Mouse (Mus musculus): ENCODE results near the gene Rin2.

Gene Rin2

GRCm38 (mm10) chr2:145675142-145675755 lies at the start of gene Rin2:
Gene Rin2, plus strand, starts transcription at chr2:145675215.
- peak; percentile 62 for DNase-seq (ENCODE audit: low spot score)

DNA sequence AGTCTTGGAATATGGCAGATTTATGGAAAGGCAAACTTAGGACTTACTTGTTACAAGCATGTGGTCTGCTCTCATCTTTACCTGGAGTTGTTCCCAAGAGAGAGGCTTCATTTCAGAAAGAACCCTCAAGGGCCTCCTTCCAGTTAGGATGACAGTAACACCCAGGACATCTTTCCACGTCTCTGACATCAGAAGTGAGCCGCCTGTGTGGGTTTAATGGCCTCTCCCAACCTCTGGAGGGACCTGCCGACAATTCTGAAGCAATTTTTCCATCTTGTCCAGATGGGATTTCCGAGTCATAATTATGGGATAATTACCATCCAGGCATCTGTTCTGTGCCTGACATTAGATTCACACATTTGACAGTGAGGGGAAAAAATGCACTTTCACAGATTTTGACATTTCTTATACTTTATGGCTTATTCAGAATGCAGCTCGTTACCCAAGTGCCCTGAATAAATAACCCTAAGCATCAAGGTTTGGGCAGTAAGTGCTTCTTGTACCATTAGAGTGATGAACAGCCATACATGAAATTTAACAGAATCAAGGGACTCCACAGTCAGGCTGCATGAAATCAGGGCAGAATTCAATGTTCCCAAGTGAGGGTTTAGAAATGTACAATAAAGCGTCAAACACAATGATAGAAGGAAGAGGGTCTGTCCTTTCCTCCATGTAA lies 43.8 kb upstream of the Rin2 start:
- DNase-seq (ENCODE audit: low spot score): no peak

DNA sequence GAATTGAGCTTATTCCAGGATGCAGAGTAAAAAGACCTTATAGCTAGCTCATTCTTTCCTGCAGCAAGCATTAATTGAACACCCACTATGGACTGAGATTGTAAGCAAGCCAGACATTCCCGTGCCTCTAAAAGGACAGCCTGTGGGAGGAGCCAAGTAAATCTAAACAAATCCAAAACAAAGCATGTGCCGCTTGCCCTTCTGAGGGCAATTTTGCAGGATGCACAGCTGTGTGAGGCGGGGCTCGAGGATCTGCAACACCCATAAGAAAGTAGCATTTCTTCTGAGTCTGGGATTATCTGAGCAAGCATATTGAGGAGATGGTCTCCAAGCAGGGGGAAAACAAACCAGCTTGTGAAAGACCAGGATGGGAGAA lies 43.2 kb upstream of the Rin2 start:
- DNase-seq (ENCODE audit: low spot score): no peak

DNA sequence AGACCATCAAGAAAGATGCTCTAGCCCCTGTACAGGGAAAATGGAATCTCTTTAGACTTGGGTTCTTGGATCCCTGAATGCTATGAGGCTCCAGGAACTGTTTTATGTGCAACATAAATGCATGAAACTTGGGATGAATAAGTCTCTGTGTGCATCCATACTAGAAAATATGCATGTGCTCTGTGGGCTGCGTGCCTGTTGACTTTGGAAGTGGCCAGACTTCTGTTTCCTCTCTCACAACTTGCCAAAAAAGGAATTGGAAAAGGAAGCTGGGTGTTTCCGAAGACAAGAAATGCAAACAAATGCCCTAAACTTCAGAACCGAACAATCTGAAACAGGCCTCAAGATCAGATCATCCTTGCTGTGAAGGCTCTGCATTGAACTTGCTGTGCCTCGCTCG lies 41.2 kb upstream of the Rin2 start:
- no peak for DNase-seq (ENCODE audit: low spot score)

DNA sequence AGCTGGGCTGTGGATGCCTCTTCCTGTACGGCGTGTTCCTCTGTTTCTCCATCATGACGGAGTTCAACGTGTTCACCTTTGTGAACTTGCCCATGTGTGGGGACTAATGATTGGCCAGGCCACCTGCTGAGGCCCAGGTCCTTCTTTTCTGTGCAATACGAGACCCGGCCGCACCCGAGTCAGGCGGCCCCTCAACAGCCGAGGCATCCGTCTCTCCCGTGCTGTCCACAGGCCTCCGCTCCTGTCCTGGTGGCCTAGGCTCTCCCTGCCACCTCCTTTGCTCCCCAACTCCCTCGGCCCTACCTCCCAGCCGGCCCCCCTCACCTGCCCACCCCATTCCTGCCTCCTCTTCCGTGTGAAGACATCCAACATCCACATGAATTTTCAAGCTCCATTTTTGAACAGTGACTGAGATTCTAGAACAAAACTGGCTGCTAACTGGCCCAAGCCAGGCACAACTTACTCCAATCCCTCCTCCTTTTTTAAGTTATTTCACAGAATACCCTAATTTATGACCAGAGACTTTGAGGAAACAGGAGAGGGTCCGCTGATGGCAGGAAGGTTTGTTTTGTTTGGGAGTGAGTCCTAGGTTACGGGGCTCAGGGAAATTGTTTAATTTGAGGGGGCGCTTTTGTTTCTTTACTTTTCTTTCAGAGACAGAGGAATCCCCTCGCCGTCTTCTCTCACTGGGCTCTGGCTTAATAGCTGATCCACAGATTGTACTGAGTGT lies 34.6 kb upstream of the Rin2 start:
- no peak for DNase-seq (ENCODE audit: low spot score)

GRCm38 (mm10) chr2:145655373-145655960 lies 19.5 kb upstream of the Rin2 start:
- DNase-seq (ENCODE audit: low spot score): no peak

- no peak for DNase-seq (ENCODE audit: low spot score)
These were observed 18.9 kb upstream of the Rin2 start for GRCm38 (mm10) chr2:145656121-145656520.

DNA sequence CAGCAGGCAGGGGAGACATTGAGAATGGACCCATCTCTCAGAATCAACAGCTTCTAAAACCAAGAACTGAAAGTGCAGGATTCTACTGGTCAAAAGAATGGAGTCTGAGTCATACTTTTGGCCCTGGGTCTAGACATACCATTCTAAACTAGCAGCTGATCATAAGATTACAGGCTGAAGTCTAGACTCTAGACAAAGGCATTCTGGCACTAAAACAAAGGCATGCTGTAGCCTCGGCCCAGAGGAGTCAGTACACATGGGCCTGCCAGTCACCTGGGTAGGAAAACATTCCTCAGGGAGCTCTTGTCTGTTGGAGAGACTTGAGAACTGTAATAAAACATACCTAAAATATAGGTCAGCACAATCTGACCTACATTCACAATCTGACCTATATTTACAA lies 18.3 kb upstream of the Rin2 start:
- no peak for DNase-seq (ENCODE audit: low spot score)

GRCm38 (mm10) chr2:145661242-145661641 lies 13.8 kb upstream of the Rin2 start:
- DNase-seq (ENCODE audit: low spot score): no peak

- no peak for DNase-seq (ENCODE audit: low spot score)
These were observed 11.1 kb upstream of the Rin2 start for GRCm38 (mm10) chr2:145663899-145664298.

GRCm38 (mm10) chr2:145664311-145664710 lies 10.7 kb upstream of the Rin2 start:
- no peak for DNase-seq (ENCODE audit: low spot score)

DNA sequence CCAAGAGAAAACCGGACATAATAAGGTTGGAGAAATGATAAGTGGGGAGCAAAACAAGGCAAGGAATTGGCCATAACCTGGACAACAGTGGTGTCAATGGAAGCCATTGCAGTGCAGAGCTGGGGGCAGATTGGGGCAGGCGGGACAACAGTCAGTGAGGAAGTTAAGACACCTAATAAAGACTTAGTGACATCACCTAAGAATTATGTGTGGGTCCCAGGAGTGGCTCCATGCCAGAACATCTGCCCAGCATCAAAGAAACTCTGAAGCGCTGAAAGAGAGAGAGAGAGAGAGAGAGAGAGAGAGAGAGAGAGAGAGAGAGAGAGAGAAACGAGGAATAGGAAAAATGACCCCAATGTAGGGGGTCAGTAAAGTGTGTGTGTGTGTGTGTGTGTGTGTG lies 6.9 kb upstream of the Rin2 start:
- no peak for DNase-seq (ENCODE audit: low spot score)

- no peak for DNase-seq (ENCODE audit: low spot score)
These were observed 4.9 kb upstream of the Rin2 start for GRCm38 (mm10) chr2:145670131-145670530.

DNA sequence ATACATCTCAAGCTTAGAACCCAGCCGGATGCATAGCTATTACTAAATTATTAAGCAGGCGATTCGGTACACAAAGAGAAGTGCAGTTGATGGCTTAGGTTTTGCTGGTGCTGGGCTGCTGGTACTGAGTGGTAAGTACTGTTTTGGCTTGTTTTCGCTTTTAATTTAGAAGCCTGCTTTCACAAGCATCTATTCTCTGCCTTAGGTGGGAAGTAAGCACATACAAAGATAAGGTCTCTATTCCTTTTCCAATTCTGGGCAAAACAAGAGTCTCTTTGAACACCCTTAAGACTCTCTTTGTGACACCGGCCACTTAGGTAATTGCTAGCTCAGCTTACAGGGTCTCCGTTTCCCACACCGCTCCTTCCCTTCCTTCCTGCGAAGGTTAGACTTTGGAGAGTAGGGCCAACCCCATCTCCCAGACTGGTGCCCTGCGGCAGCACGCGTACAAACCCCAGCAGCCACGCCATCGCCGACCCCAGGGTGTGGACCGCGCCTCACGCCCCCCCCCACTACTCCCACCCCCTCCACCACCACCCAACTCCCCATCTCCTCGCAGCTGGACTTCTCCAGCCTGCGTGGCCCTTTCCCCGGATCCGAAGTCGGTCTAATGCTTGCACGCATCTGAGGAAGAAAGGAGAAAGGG lies 396 bp upstream of the Rin2 start:
- no peak for DNase-seq (ENCODE audit: low spot score)

- DNase-seq (ENCODE audit: low spot score): peak; percentile 34
These were observed 935 bp downstream of the Rin2 start for GRCm38 (mm10) chr2:145675756-145676543.

- no peak for DNase-seq (ENCODE audit: low spot score)
These were observed 1.5 kb downstream of the Rin2 start for GRCm38 (mm10) chr2:145676544-145676925.

GRCm38 (mm10) chr2:145676936-145677335 lies 1.9 kb downstream of the Rin2 start:
- no peak for DNase-seq (ENCODE audit: low spot score)

DNA sequence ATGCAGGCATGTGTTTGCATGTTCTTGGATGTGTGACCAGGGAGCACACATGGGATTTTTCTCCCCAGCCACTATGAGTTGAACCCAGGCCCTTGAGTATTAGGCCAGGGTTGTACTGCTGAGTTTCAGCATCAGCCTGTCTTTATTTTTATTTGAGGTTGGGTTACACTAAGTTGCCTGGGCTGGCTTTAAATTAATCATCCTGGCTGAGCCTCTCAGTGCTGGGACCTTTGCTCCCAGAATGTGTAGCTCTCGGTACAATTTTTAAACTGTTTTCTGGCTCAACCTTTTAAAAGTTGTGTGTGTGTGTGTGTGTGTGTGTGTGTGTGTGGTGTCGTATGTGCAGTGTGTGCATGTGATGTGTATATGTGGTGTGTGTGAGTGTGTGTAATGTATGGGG lies 5.1 kb downstream of the Rin2 start:
- no peak for DNase-seq (ENCODE audit: low spot score)

DNA sequence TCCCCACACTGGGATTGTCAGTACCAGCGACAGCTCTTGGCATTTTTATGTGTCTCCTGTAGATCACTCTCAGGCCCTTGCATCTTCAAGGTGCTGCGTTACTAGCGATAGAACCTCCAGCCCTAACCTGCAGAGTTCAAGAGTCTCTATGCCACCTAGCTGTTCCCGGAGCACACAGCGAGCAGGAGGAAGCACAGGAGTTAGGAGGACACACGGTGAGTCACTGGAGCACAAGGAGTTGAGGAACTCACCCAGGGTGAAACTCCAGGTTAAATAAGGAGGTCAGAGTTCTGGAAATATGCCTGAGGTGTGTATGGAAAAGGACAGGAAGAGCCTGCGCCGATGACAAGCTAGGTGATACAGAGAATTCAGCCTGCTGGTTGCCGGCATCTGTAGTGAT lies 5.7 kb downstream of the Rin2 start:
- no peak for DNase-seq (ENCODE audit: low spot score)

GRCm38 (mm10) chr2:145681626-145682025 lies 6.6 kb downstream of the Rin2 start:
- no peak for DNase-seq (ENCODE audit: low spot score)

- no peak for DNase-seq (ENCODE audit: low spot score)
These were observed 7.9 kb downstream of the Rin2 start for GRCm38 (mm10) chr2:145682924-145683323.

GRCm38 (mm10) chr2:145683536-145683935 lies 8.5 kb downstream of the Rin2 start:
- DNase-seq (ENCODE audit: low spot score): peak; percentile 51
